8 mouse cellular contexts compared by ENCODE assay signal in the genomic region with DNA sequence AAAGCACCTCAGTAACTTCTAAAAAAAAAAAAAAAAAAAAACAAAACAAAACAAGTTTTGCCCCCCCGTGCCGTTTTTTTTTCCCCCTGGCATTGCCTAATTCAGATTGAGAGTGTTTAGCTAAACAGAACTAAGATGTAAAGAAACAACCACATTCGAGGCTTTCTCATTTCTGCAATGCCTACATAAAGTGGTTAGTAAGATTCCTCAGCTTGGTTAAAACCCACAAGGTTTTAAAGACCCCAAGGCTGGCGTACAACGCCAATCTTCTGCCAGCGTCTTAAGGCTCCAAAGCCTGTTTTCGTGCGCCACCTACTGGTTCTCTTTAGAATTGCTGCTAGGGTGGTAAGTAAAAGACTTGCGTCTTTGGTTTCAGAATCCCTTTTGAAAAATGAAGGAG. TPM values are rescaled to one million over a fixed set of nuclear protein-coding genes. Genes with fewer than 3 reads are reported as not detected.
DNase-seq lines count a peak whose midpoint lies in the region; ATAC-seq lines count a peak whose summit lies in the region.

No protein-coding gene starts in this region.

- H3K4me3 ChIP-seq in forebrain, embryonic 10.5 days = no peak overlapping the region
- H3K4me3 ChIP-seq in forebrain, embryonic 15.5 days = no peak overlapping the region
- no peak overlapping the region for H3K4me3 ChIP-seq in forebrain, embryonic 13.5 days

- DNase-seq in forebrain, embryonic 10.5 days (ENCODE audit: extremely low spot score, low spot score) = peak; percentile 83
- peak; percentile 92 for DNase-seq in c-Kit-positive CD71-positive TER-119-negative erythroid progenitor cells, embryonic 14.5 days (ENCODE audit: low read depth)
- DNase-seq in heart, postnatal 14 days = peak; percentile 84 to 93
- DNase-seq in layer of hippocampus, adult 9-11 months = peak; percentile 70
- peak; percentile 94 for DNase-seq in lung, postnatal 10 days
- DNase-seq in skeletal muscle tissue, adult 2 months (ENCODE audit: low read depth, low spot score) = peak; percentile 90

- H3K27me3 ChIP-seq in forebrain, embryonic 10.5 days (ENCODE audit: poor library complexity, severe bottlenecking) = no peaks in the 10 kb centered on the region
- no peaks in the 10 kb centered on the region for H3K27me3 ChIP-seq in forebrain, embryonic 15.5 days
- H3K27me3 ChIP-seq in forebrain, embryonic 13.5 days = no peaks in the 10 kb centered on the region

- WGBS in forebrain, embryonic 10.5 days = 13% methylated on average over 9 of the region's 9 CpGs
- 13% methylated on average over 9 of the region's 9 CpGs for WGBS in forebrain, embryonic 15.5 days
- WGBS in forebrain, embryonic 13.5 days = 12% methylated on average over 9 of the region's 9 CpGs

- no peaks in the 10 kb centered on the region; the same call in 1 of the 2 replicates for H3K9me3 ChIP-seq in forebrain, embryonic 10.5 days
- H3K9me3 ChIP-seq in forebrain, embryonic 15.5 days = no peaks in the 10 kb centered on the region
- no peaks in the 10 kb centered on the region for H3K9me3 ChIP-seq in forebrain, embryonic 13.5 days (replicated peaks)

- H3K4me1 ChIP-seq in forebrain, embryonic 10.5 days = peaks cover 63% of the 10 kb centered on the region
- peaks cover 60% of the 10 kb centered on the region for H3K4me1 ChIP-seq in forebrain, embryonic 15.5 days
- H3K4me1 ChIP-seq in forebrain, embryonic 13.5 days = peaks cover 52% of the 10 kb centered on the region

- no peak overlapping the region for H3K4me2 ChIP-seq in forebrain, embryonic 15.5 days (replicated peaks)
- no peak overlapping the region for H3K4me2 ChIP-seq in forebrain, embryonic 13.5 days

- intact Hi-C loops in heart, postnatal 14 days (cut with DNase I) = loop anchor here (1.0 to 5.0 kb wide), 4 partner anchors 111 to 525 kb away; no protein-coding TSS in a partner anchor

- no peak for ATAC-seq in forebrain, embryonic 15.5 days (replicated peaks)
- peak; percentile 36; the same call in 1 of the 2 replicates for ATAC-seq in forebrain, embryonic 13.5 days

- peak overlapping the region; percentile 88; the same call in 1 of the 2 replicates for H3K27ac ChIP-seq in forebrain, embryonic 10.5 days
- no peak overlapping the region; the same call in 1 of the 2 replicates for H3K27ac ChIP-seq in forebrain, embryonic 15.5 days (replicated peaks)
- no peak overlapping the region for H3K27ac ChIP-seq in forebrain, embryonic 13.5 days

- H3K36me3 ChIP-seq in forebrain, embryonic 10.5 days (replicated peaks) = peaks cover 57% of the 10 kb centered on the region
- H3K36me3 ChIP-seq in forebrain, embryonic 15.5 days = no peaks in the 10 kb centered on the region
- H3K36me3 ChIP-seq in forebrain, embryonic 13.5 days (ENCODE audit: poor library complexity, severe bottlenecking) = peaks cover 15% of the 10 kb centered on the region

- no peak overlapping the region for H3K9ac ChIP-seq in forebrain, embryonic 15.5 days (replicated peaks)
- H3K9ac ChIP-seq in forebrain, embryonic 13.5 days = no peak overlapping the region

RNA-seq across cellular contexts. Expression of gene Klf3, which starts 10.2 kb away (rescaled TPM):
- polyA plus RNA-seq in forebrain, embryonic 10.5 days (2016; fragmentation: Nextera tagmentation; extraction: Ambion mirVana) = 43.0 and 50.0 TPM in 2 replicates
- 33.0 and 34.0 TPM in 2 replicates for polyA plus RNA-seq in forebrain, embryonic 15.5 days (2015; fragmentation: Nextera tagmentation; extraction: Ambion mirVana)
- 24.0 and 25.1 TPM in 2 replicates for polyA plus RNA-seq in forebrain, embryonic 13.5 days (2015; fragmentation: Nextera tagmentation; extraction: Ambion mirVana)
- 10 to 100 TPM; 61.8 to 77.4 TPM for total RNA-seq in heart, postnatal 14 days (2021)
